Mouse (Mus musculus): ENCODE measurements around the gene Duox2. TPM values are rescaled to one million over a fixed set of nuclear protein-coding genes. Genes with fewer than 3 reads are reported as not detected.

Gene Duox2
- polyA plus RNA-seq, 1 experiment from 2014 or later, result not detected

GRCm38 (mm10) chr2:122299911-122300655 is 1.8 kb upstream of the Duox2 start:
- Histone ChIP-seq H3K27me3 (ENCODE audit: insufficient read depth, poor library complexity, severe bottlenecking) (peaks cover 100% of the 10 kb centered on the region), H3K4me3 (no peak overlapping the region), H3K9me3 (no peaks in the 10 kb centered on the region), H3K27ac (no peak overlapping the region), H3K4me1 (replicated peaks) (peaks cover 45% of the 10 kb centered on the region), H3K36me3 (no peaks in the 10 kb centered on the region)
- 7% methylated on average over 14 of the region's 14 CpGs for WGBS
- peak; percentile 21 for DNase-seq (ENCODE audit: low spot score)

GRCm38 (mm10) chr2:122298596-122299490 is 594 bp upstream of the Duox2 start, which contains the start of gene Duoxa2:
TSS of gene Duoxa2 (plus strand) at chr2:122298900.
- Histone ChIP-seq H3K27ac (no peak within 1 kb of the TSS), H3K4me3 (peak within 1 kb of the TSS; percentile 45), H3K27me3 (ENCODE audit: insufficient read depth, poor library complexity, severe bottlenecking) (peaks cover 100% of the 10 kb centered on the region), H3K9me3 (no peaks in the 10 kb centered on the region), H3K4me1 (replicated peaks) (peaks cover 45% of the 10 kb centered on the region), H3K36me3 (no peaks in the 10 kb centered on the region)
- peak; percentile 49 for DNase-seq (ENCODE audit: low spot score)
- under 1% methylated on average over 43 of the region's 43 CpGs for WGBS

GRCm38 (mm10) chr2:122297271-122298095 is 766 bp downstream of the Duox2 start:
- Histone ChIP-seq H3K36me3 (no peaks in the 10 kb centered on the region), H3K4me1 (replicated peaks) (peaks cover 45% of the 10 kb centered on the region), H3K27me3 (ENCODE audit: insufficient read depth, poor library complexity, severe bottlenecking) (peaks cover 95% of the 10 kb centered on the region), H3K4me3 (peak overlapping the region; percentile 36), H3K27ac (no peak overlapping the region), H3K9me3 (no peaks in the 10 kb centered on the region)
- peak; percentile 50 for DNase-seq (ENCODE audit: low spot score)
- WGBS, result under 1% methylated on average over 35 of the region's 35 CpGs

GRCm38 (mm10) chr2:122294916-122295315 is 3.3 kb downstream of the Duox2 start:
- peak; percentile 8 for DNase-seq (ENCODE audit: low spot score)
- peaks cover 79% of the 10 kb centered on the region for H3K27me3 ChIP-seq (ENCODE audit: insufficient read depth, poor library complexity, severe bottlenecking)

GRCm38 (mm10) chr2:122286137-122286536 is 12.1 kb downstream of the Duox2 start:
- H3K36me3 ChIP-seq, result no peaks in the 10 kb centered on the region
- WGBS, result 65% methylated on average over 7 of the region's 7 CpGs

More at GRCm38 (mm10) chr2:122294916-122295315, 3.3 kb downstream of the Duox2 start:
- Histone ChIP-seq H3K4me3 (no peak overlapping the region), H3K4me1 (replicated peaks) (peaks cover 30% of the 10 kb centered on the region), H3K36me3 (no peaks in the 10 kb centered on the region), H3K9me3 (no peaks in the 10 kb centered on the region), H3K27ac (no peak overlapping the region)
- 6% methylated on average over 7 of the region's 7 CpGs for WGBS

GRCm38 (mm10) chr2:122284091-122284490 is 14.2 kb downstream of the Duox2 start:
- no peak for DNase-seq (ENCODE audit: low spot score)
- H3K36me3 ChIP-seq, result no peaks in the 10 kb centered on the region
- WGBS, result 89% methylated on average over 9 of the region's 9 CpGs
- no peak overlapping the region for H3K27ac ChIP-seq
- H3K9me3 ChIP-seq, result no peaks in the 10 kb centered on the region
- no peak overlapping the region for H3K4me3 ChIP-seq
- H3K27me3 ChIP-seq (ENCODE audit: insufficient read depth, poor library complexity, severe bottlenecking), result no peaks in the 10 kb centered on the region
- no peaks in the 10 kb centered on the region for H3K4me1 ChIP-seq (replicated peaks)

More at GRCm38 (mm10) chr2:122286137-122286536, 12.1 kb downstream of the Duox2 start:
- Histone ChIP-seq H3K27ac (no peak overlapping the region), H3K27me3 (ENCODE audit: insufficient read depth, poor library complexity, severe bottlenecking) (0 out of 2 replicates have a peak, but pooled peaks cover 3% of the 10 kb centered on the region), H3K9me3 (no peaks in the 10 kb centered on the region), H3K4me1 (replicated peaks) (no peaks in the 10 kb centered on the region), H3K4me3 (no peak overlapping the region)
- no peak for DNase-seq (ENCODE audit: low spot score)

GRCm38 (mm10) chr2:122278769-122279168 is 19.5 kb downstream of the Duox2 start:
- DNase-seq (ENCODE audit: low spot score), result no peak
- Histone ChIP-seq H3K27ac (no peak overlapping the region), H3K4me1 (replicated peaks) (peaks cover 3% of the 10 kb centered on the region; the same call in 1 of the 2 replicates), H3K27me3 (ENCODE audit: insufficient read depth, poor library complexity, severe bottlenecking) (no peaks in the 10 kb centered on the region), H3K4me3 (no peak overlapping the region), H3K9me3 (no peaks in the 10 kb centered on the region), H3K36me3 (no peaks in the 10 kb centered on the region)
- 86% methylated on average over 3 of the region's 3 CpGs for WGBS

GRCm38 (mm10) chr2:122266407-122267193 is 31.6 kb downstream of the Duox2 start:
- Histone ChIP-seq H3K27me3 (ENCODE audit: insufficient read depth, poor library complexity, severe bottlenecking) (no peaks in the 10 kb centered on the region), H3K4me1 (replicated peaks) (peaks cover 9% of the 10 kb centered on the region), H3K4me3 (no peak overlapping the region), H3K27ac (no peak overlapping the region), H3K9me3 (no peaks in the 10 kb centered on the region), H3K36me3 (peaks cover 1% of the 10 kb centered on the region; the same call in 1 of the 2 replicates)
- 89% methylated on average over 7 of the region's 7 CpGs for WGBS
- DNase-seq (ENCODE audit: low spot score), result no peak

- DNase-seq (ENCODE audit: low spot score), result peak; percentile 7
- H3K4me1 ChIP-seq (replicated peaks), result peaks cover 9% of the 10 kb centered on the region
- no peak overlapping the region for H3K4me3 ChIP-seq
- 72% methylated on average over 3 of the region's 3 CpGs for WGBS
- H3K36me3 ChIP-seq, result peaks cover 13% of the 10 kb centered on the region
- H3K27ac ChIP-seq, result no peak overlapping the region; the same call in 1 of the 2 replicates
- no peaks in the 10 kb centered on the region for H3K9me3 ChIP-seq
- H3K27me3 ChIP-seq (ENCODE audit: insufficient read depth, poor library complexity, severe bottlenecking), result no peaks in the 10 kb centered on the region
Measured at GRCm38 (mm10) chr2:122264690-122265089, 33.6 kb downstream of the Duox2 start.

- no peak overlapping the region for H3K4me3 ChIP-seq
- peaks cover 9% of the 10 kb centered on the region for H3K4me1 ChIP-seq (replicated peaks)
- H3K27ac ChIP-seq, result no peak overlapping the region
- H3K27me3 ChIP-seq (ENCODE audit: insufficient read depth, poor library complexity, severe bottlenecking), result no peaks in the 10 kb centered on the region
- H3K36me3 ChIP-seq, result peaks cover 21% of the 10 kb centered on the region
- H3K9me3 ChIP-seq, result no peaks in the 10 kb centered on the region
- DNase-seq (ENCODE audit: low spot score), result no peak
- WGBS, result 89% methylated on average over 5 of the region's 5 CpGs
Measured at GRCm38 (mm10) chr2:122260729-122261128, 37.5 kb downstream of the Duox2 start.

GRCm38 (mm10) chr2:122255997-122256396 is 42.3 kb downstream of the Duox2 start:
- 93% methylated on average over 5 of the region's 5 CpGs for WGBS
- Histone ChIP-seq H3K4me3 (no peak overlapping the region), H3K9me3 (no peaks in the 10 kb centered on the region), H3K4me1 (replicated peaks) (no peaks in the 10 kb centered on the region), H3K36me3 (peaks cover 13% of the 10 kb centered on the region), H3K27me3 (ENCODE audit: insufficient read depth, poor library complexity, severe bottlenecking) (no peaks in the 10 kb centered on the region), H3K27ac (no peak overlapping the region)
- no peak for DNase-seq (ENCODE audit: low spot score)
